Mouse (Mus musculus): Measurements from ENCODE around the gene Plcb4.

DNA sequence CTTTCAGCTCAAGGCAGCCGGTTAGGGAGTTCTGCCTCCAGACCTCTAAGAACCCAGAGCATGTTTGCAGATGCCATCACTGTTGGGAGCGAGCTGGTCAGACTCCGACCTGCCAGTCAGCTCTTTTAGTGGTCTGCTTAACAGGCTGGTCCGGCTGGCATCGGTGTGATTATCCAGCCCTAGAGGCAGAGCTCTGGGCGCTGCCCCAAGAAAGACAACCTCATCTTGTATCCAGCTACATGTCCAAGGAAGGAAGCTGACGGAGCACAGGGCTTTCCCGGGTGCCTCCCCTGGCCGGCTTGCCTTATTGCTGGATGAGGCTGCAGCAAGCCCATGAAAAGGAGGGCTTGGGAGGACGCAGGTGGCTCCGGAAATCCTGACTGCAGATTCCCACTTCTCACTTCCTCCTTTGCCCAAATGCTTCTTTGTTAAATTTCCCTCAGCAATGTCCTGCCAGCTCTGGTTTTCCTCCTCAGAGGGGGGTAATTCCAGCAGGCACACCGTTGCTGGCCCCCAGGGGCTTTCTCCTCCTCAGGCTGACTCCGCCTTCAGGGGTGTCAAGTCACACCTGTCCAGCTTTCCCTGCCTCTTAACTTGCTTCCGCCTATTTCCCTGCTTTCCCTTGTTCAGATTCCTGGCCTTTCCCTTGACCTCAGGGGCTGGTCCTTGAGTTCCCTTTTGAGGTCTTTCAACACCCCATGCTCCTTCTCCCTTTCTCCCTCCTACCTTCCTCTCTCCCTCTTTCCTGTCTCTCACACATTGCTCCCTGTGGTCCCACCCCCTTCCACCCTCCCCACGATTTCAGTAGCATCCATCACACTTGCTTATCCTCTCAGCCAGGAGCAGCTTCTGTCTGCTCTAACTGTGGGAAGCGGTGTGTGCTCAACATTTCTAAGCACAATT lies 58.7 kb downstream of the Plcb4 start:
- TF ChIP-seq CTCF (IDR thresholded peaks at IDR 0.05; ENCODE audit: low read depth): no peak
- TF ChIP-seq EP300 (optimal IDR thresholded peaks at IDR 0.05): no peak
